Comparison of ENCODE assay signal across 24 mouse cellular contexts in the genomic region with DNA sequence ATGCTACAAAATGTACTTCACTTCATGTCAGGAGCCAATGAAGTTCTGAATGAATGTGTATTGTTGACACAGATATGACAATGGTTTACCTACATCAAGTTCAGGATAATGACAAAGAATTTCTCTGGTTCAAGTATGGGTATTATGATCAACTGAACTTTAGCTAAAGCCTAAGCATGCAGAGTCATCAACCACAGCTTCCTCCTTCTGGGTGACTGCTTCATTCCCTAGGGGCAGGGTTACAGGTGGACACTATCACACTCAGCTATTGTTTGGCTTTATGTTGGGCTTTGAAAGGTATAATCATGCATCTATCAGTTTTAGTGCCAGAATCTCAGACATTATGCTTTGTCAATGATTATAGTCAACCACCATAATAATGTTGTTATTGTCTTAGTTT.
"Had no signal": no experiment of that assay in that cellular context is flagged by ENCODE, and none has a peak within 500 bp of the region (broad histone marks: within the 10 kb centered on the region; RNA-seq: fewer than 3 reads in every experiment).

No protein-coding gene starts in this region.

- H3K4me2 ChIP-seq: heart, embryonic 12.5 days; hindbrain, embryonic 13.5 days; hindbrain, embryonic 15.5 days; limb, embryonic 12.5 days; liver, embryonic 11.5 days; liver, embryonic 13.5 days; liver, embryonic 15.5 days had no signal

- H3K9ac ChIP-seq: heart, embryonic 12.5 days; hindbrain, embryonic 13.5 days; hindbrain, embryonic 15.5 days; limb, embryonic 12.5 days; liver, embryonic 13.5 days; liver, embryonic 15.5 days had no signal

- H3K27ac ChIP-seq: heart, embryonic 10.5 days; hindbrain, embryonic 13.5 days; hindbrain, embryonic 15.5 days; hindbrain, postnatal 0 days; left cerebral cortex, adult 2 months; limb, embryonic 10.5 days; limb, embryonic 12.5 days; liver, embryonic 13.5 days; liver, embryonic 15.5 days had no signal

- H3K4me3 ChIP-seq: heart, embryonic 10.5 days; heart, embryonic 12.5 days; hindbrain, embryonic 13.5 days; hindbrain, embryonic 15.5 days; left cerebral cortex, adult 2 months; limb, embryonic 10.5 days; limb, embryonic 12.5 days; liver, embryonic 13.5 days; liver, embryonic 15.5 days had no signal

- H3K27me3 ChIP-seq: heart, embryonic 12.5 days; hindbrain, embryonic 13.5 days; hindbrain, embryonic 15.5 days; limb, embryonic 12.5 days; liver, embryonic 13.5 days; liver, embryonic 15.5 days had no signal

- H3K9me3 ChIP-seq: heart, embryonic 10.5 days; heart, embryonic 12.5 days; hindbrain, embryonic 13.5 days; hindbrain, embryonic 15.5 days; limb, embryonic 10.5 days; limb, embryonic 12.5 days; liver, embryonic 13.5 days; liver, embryonic 15.5 days had no signal

- ATAC-seq: hindbrain, postnatal 0 days; intestine, embryonic 16.5 days had no signal

- H3K36me3 ChIP-seq: heart, embryonic 10.5 days; heart, embryonic 12.5 days; hindbrain, embryonic 13.5 days; hindbrain, embryonic 15.5 days; limb, embryonic 10.5 days; limb, embryonic 12.5 days; liver, embryonic 13.5 days; liver, embryonic 15.5 days had no signal

- H3K4me1 ChIP-seq: heart, embryonic 10.5 days; heart, embryonic 12.5 days; hindbrain, embryonic 13.5 days; hindbrain, embryonic 15.5 days; limb, embryonic 10.5 days; limb, embryonic 12.5 days; liver, embryonic 13.5 days; liver, embryonic 15.5 days had no signal

- DNase-seq: gastrocnemius, postnatal 14 days; gastrocnemius, postnatal 36 days; heart, adult 18-20 months; heart, postnatal 10 days; heart, postnatal 4 days; kidney, adult 18-20 months; kidney, adult 8-10 months; kidney, postnatal 14 days; kidney, postnatal 36 days; layer of hippocampus, adult 9-11 months; layer of hippocampus, postnatal 36 days; liver; liver, embryonic 13.5 days had no signal
